Mouse (Mus musculus): ENCODE data around the gene Enthd1. TPM values are rescaled to one million over a fixed set of nuclear protein-coding genes. Genes with fewer than 3 reads are reported as not detected.

Gene Enthd1
- total RNA-seq, 1 experiment from 2014 or later: 0.35 TPM

DNA sequence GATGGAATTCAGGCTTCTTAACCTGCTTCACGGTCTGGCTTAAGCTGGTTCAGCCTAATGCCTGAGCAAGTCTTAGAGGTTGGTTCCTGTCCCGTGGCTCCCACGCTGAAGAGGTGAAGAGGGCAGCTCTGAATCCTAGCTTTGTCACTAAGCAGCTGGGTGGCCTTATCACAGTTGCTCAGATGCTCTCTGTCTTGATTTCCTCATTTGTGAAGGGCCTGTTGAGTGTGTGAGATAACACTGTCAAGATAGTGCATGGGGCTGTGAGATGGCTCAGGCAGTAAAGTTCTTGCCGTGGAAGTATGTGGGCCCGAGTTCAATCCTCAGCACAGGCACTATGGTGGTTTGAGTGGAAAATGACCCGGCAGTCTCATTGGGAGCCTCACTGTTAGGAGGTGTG, 124.8 kb downstream of the Enthd1 start:
- no peak for ATAC-seq (ENCODE audit: extremely low read depth, insufficient number of reproducible peaks, low FRiP score, poor library complexity, severe bottlenecking)

DNA sequence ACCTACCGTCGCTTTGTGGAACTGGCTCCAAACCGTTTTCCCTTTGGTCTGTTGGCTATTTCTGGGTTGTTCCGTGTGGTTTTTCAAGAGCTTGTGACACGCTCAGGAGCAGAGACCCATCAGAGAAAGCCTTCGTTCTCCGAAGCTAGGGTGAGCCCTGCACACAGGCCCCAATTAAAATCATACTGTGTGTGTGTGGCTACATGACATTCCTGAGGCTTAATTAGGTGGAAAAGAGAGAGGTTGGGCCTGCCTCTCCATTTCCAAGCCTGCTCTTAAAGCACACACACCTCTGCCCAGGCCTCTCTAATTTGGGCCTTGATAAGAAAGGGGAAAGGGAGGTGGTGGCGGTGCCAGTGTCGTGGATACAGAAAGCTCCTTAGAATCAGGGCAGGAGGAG, 126.5 kb downstream of the Enthd1 start:
- no peak for ATAC-seq (ENCODE audit: extremely low read depth, insufficient number of reproducible peaks, low FRiP score, poor library complexity, severe bottlenecking)

DNA sequence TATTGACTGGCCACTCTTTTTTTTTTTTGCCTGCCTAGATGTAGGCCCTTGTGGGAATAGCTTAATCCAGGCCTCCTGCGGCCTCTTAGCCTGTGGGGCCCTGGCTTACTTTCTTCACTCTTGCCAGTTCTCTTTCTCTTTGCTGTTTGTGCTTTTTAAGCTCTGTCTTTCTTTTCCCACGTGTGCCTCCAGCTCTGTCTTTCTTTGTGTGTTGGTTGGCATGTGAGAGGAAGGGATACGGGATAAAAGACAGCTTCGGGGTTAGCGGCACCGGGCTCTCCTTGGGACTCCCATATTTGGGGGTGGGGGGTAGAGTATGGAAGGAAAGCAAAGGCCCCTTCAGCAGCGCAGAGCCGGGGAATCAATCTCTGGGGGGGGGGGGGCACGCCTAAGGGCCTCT, 127.0 kb downstream of the Enthd1 start:
- ATAC-seq (ENCODE audit: extremely low read depth, insufficient number of reproducible peaks, low FRiP score, poor library complexity, severe bottlenecking): no peak

DNA sequence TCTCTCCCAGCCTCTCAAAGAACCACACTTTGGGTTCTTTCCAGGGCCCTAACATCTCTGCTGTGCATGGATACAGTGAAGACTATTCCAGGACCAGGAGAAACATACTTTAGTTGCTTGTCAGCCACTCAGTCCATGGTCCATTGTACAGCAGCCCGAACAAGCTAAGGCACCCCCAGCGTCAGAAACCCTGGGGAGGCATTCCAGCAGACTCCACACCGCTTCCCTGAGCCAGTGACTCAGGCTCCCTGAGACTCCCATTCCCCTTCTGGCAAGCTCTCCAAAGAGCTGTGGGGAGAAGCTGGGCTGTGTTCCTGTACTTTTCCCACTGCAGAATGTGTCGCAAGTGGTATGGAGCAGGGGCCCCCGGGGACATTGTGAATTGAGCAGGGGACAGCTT, 128.0 kb downstream of the Enthd1 start:
- no peak for ATAC-seq (ENCODE audit: extremely low read depth, insufficient number of reproducible peaks, low FRiP score, poor library complexity, severe bottlenecking)

DNA sequence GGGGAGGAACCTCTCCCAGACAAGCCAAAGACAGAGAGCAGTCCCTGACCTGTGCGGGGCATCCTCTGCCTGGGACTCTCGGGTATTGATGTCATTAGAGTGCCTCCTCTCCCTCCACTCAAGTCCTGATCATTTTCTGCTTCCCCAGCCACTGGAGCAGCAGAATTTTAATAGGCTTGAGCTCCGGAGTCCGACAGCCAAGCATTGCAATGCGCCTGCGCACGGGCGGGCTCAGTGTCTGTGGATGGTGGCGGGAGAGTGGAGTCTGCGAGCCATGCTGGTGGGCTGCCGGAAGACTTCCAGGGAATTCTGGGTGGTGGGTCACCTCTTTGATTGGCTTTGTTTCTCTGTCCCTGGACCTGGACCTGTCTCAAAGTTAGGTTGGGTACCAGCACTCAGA, 134.6 kb downstream of the Enthd1 start:
- no peak for ATAC-seq (ENCODE audit: extremely low read depth, insufficient number of reproducible peaks, low FRiP score, poor library complexity, severe bottlenecking)

DNA sequence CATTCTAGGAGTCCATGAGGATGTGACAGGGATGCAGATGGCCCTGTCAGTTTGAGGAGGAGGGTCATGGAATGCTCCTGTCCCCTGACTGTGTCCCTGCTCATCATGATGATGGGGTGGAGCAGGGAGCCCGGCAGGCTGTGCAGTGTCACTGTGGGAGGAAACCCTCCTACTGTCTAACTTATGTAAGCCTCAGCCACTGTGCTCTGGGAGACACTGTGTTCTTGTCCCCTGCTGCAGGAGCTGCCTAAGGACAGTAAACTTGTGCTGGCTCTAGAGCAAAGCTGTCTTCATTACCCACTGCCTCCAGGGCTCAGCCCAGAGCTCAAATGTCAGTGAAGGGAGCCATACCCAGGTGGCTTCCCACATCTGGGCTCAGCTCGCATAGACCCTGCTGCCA, 146.8 kb downstream of the Enthd1 start:
- no peak for ATAC-seq (ENCODE audit: extremely low read depth, insufficient number of reproducible peaks, low FRiP score, poor library complexity, severe bottlenecking)

DNA sequence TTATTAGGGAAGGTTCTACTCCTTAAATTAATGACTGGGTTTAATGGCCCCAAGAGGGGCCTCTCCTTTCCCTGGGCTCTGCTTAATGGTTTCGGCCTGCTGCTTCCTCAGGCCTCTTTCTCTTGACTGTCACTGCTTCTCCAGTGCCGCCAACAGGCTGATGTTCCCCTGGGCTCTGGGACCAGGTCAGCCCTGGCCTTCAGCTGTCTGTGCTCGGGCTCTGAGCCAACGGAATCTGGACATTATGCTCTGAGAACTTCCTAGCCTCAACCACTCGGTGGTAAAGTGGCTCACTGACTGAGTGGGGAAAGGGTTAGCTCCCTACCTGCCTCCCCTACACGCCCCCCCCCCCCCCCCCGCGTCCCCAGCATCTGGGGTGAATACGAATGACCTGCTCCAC, 147.9 kb downstream of the Enthd1 start:
- no peak for ATAC-seq (ENCODE audit: extremely low read depth, insufficient number of reproducible peaks, low FRiP score, poor library complexity, severe bottlenecking)

DNA sequence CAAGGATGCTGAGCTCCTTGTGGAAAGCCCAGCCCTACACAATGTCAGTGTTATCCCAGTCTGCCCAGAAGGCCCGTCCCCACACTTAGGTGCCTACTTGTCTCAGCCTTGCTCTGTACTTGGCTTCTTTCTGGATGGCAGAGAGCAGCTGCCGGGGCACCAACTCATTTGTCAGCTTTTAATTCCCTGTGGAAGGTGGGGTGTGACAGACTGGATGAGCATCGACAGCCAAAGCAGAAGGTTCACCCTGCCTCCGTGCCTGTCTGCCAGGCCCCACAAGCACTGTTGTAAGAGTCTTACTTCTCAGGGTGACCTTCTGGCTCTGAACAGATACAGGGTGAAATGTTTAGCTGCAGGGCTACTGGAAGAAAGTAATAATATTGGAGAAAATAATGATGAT, 149.8 kb downstream of the Enthd1 start:
- no peak for ATAC-seq (ENCODE audit: extremely low read depth, insufficient number of reproducible peaks, low FRiP score, poor library complexity, severe bottlenecking)

DNA sequence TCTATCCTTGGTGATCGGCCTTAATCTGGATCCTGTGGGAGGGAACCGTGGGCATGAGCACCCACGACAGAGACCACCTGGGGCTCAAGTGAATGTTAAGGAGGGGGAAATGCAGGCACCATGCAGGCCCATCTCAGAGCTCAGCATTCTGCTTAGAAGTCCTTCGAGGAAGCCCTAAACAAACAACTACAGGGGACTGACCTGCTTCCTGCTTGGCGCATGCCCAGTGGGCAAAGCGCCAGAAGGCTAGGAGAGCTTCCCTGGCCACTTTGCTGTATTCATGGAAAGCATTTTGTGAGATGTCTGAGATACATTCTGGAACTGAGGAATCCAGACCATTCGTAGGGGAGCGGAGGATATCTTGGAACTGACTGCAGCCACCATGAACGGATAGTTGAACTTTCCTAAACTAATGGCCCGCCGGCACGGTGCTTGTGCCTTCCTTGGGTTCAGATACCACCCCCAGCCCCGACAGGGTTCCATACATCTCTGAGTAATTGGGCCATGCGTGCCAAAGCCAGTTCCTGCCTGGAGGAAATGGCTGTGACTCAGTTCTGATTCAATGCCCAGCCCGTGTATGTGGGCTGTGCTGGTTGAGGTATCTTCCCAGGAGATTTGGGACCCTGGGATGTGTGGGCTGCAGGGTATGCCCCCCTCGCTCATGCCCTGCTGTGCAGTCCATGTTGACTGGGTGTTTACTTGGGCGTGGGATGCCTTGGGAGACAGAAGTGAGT, 150.8 kb downstream of the Enthd1 start:
- no peak for ATAC-seq (ENCODE audit: extremely low read depth, insufficient number of reproducible peaks, low FRiP score, poor library complexity, severe bottlenecking)

DNA sequence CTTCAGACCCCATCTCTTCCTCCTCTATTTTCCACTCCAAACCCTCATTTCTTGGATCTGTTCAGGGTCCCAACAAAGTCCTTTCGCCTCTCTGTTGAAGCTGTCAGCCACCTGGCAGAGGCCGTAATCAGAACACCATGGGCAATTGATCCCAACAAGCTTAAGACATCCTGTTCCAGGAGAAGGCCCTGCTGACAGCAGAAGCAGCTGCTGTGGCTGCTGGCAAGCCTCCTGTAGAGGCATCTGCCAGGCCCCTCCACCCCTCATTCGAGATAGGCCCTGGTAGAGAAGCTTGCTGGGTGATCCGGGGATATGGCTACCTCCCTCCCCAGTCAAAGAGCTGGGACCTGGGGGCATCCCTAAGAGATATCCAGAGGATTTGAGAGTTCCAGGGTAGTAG, 151.9 kb downstream of the Enthd1 start:
- ATAC-seq (ENCODE audit: extremely low read depth, insufficient number of reproducible peaks, low FRiP score, poor library complexity, severe bottlenecking): no peak

DNA sequence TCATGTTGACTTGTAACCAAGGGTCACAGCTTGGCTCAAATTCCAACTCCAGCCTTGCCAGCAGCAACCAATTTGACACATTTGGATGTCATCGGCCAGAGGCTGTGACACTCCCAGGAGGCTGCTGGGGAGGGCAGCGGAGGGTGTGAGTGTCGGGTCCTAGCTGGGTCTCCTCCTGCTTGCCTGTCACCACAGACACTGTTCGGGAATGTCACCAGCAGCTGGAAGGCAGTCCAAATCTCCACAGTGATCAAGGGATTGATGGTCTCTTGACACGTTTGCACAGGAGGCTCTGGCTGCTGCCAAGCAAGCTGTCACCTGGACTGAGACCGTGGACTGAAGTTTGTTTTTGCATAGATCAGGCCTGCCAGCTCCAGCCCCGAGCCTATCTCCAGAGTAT, 154.3 kb downstream of the Enthd1 start:
- ATAC-seq (ENCODE audit: extremely low read depth, insufficient number of reproducible peaks, low FRiP score, poor library complexity, severe bottlenecking): no peak

DNA sequence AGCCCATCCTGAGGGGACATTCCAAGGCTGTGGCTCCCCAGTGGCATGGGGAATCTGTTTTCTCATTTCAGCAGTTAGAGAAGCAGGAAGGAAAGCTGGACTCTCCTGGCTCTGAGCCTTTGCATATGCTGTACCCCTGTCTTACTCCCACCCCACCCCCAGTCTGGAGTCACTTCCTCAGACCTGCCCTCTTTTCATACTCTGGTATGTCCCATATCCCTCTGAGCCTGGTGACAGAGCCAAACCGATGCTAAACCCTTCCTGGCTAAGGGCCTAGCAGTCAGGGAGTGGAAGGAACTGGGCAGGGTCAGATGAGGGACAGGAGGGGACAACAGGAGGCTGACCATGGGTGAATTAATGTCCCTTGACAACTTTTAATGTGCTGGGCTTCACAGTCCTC, 157.1 kb downstream of the Enthd1 start:
- no peak for ATAC-seq (ENCODE audit: extremely low read depth, insufficient number of reproducible peaks, low FRiP score, poor library complexity, severe bottlenecking)

Other genes starting within 250 kb of the Enthd1 start
- gene Grap2, start 7.4 kb upstream of the Enthd1 start, total RNA-seq (2017): 108 and 112 TPM in 2 replicates
- gene Fam83f, start 106.7 kb upstream of the Enthd1 start, total RNA-seq (2017): 0.35 and 0.49 TPM in 2 replicates
- 133 and 164 TPM in 2 replicates for gene Tnrc6b, start 146.2 kb upstream of the Enthd1 start, total RNA-seq (2017)

Data from neutrophil, adult 5-6 weeks (primary cell).